Mouse (Mus musculus): ENCODE data around the gene Zmiz1. TPM values are rescaled to one million over a fixed set of nuclear protein-coding genes. Genes with fewer than 3 reads are reported as not detected.

Gene Zmiz1
- polyA plus RNA-seq, 1 experiment from 2014 or later = 57.5 TPM

DNA sequence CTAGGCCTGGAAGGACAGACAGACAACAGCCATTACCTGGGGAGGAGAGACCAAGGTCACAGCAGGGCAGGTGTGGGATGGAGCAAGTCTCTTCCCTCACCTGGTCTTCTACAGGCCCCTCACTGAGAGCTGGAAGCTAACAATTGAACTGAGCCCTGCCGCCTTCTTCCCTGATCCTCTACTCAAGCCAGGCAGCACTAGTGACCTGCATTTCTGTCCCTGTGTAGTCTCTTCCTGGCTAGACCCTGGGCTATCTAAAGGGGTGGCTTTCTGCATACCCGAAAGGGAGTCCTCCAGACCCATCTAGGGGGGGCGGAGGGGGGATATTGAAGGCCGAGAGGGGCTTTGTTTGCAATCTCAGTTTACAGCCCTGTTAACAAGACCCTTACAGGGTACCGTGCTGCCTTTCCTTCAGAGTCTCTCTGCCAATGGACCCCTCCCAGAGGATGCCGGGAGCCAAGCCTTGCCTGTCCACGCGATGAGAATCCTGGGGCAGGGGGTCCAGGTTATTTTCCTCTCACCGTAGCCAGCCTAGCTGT is 152.2 kb downstream of the Zmiz1 start:
- ATAC-seq (replicated peaks) = no peak
- Histone ChIP-seq H3K27me3 (no peaks in the 10 kb centered on the region), H3K4me3 (peak overlapping the region; percentile 26), H3K4me2 (replicated peaks) (peak overlapping the region; percentile 51), H3K9me3 (no peaks in the 10 kb centered on the region), H3K9ac (replicated peaks) (peak overlapping the region; percentile 42), H3K36me3 (no peaks in the 10 kb centered on the region), H3K27ac (replicated peaks) (peak overlapping the region; percentile 59), H3K4me1 (peaks cover 79% of the 10 kb centered on the region)
- 24% methylated on average over 9 of the region's 9 CpGs for WGBS

DNA sequence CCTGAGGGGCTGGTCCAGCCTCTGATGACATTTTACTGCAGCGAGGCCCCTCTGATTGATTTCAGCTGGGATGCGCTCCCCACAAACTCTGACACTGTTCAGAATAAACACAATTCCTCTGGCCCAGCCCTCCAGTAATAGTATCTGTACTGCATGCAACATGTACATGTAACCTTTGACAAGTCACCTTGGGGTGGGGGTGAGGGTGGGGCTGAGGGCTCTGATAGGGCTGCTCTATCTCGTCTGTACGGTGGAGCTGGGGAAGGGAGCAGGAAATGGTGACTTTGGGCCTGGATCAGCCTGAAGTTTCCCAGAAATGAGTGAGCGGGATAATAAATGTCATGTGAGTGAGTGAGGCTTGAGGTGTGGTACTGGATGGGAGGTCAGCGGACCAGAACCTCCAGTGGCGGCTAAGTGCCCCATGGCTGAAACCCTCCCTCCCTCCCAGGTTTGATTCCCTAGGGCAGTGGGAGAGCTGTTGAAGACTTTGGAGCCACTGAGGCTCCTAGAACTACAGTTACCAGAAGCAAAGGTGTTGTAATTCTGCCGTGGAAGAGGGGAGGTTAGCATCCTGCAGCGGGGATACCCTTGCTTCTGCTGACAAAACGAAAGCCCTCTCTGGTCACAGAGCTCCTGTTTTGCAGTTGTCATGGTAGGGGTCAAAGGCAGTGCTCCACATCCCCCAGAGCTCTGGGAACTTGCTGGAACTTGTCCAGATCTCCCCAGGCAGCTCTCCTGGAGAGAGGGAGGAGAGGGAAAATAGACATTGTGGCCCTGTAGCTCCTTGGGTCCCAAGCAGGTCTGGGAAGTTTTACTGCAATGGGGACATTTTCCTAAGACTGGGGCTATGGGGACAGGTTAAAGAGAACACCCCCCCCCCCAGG is 153.1 kb downstream of the Zmiz1 start:
- no peaks in the 10 kb centered on the region for H3K9me3 ChIP-seq
- peaks cover 79% of the 10 kb centered on the region for H3K4me1 ChIP-seq
- H3K27me3 ChIP-seq = no peaks in the 10 kb centered on the region
- ATAC-seq (replicated peaks) = no peak
- peak overlapping the region; percentile 59 for H3K27ac ChIP-seq (replicated peaks)
- 78% methylated on average over 10 of the region's 10 CpGs for WGBS
- peak overlapping the region; percentile 51; the same call in 1 of the 2 replicates for H3K4me2 ChIP-seq (replicated peaks)
- H3K4me3 ChIP-seq = peak overlapping the region; percentile 26
- H3K36me3 ChIP-seq = no peaks in the 10 kb centered on the region
- peak overlapping the region; percentile 42; the same call in 1 of the 2 replicates for H3K9ac ChIP-seq (replicated peaks)

DNA sequence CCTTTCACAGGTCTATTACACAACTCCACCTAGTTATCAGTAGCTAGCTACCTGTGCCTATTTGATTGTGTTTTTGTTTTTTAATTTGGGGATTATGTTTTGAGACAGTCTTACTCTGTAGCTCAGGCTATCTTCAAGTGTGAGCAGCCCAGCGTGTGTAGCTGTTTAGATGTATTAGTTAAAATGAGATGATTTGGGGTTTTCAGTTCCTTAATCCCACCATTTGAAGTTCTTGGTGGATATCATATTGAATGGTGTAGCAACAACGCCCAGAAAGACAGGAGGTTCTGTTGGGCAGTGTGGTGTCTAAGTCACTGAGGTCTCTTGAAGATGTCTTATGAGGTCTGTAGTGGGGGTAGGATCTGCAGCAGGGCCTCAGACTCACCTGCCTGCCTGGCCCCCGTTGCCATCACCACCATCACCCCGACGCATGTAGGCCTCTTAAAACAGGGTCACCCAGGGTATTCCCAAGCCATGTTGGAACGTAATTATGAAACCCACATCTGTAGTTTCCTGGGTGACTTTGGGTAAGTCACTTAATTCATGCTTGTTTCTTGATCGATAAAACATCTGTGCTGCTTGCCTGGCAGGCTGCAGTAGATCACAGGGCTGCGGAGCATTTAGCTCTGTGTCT is 155.1 kb downstream of the Zmiz1 start:
- H3K9me3 ChIP-seq = no peaks in the 10 kb centered on the region
- no peak overlapping the region for H3K4me2 ChIP-seq (replicated peaks)
- H3K4me1 ChIP-seq = peaks cover 78% of the 10 kb centered on the region
- no peaks in the 10 kb centered on the region for H3K27me3 ChIP-seq
- H3K4me3 ChIP-seq = no peak overlapping the region
- H3K9ac ChIP-seq (replicated peaks) = no peak overlapping the region
- H3K36me3 ChIP-seq = no peaks in the 10 kb centered on the region
- H3K27ac ChIP-seq (replicated peaks) = no peak overlapping the region
- no peak for ATAC-seq (replicated peaks)
- 88% methylated on average over 8 of the region's 8 CpGs for WGBS

DNA sequence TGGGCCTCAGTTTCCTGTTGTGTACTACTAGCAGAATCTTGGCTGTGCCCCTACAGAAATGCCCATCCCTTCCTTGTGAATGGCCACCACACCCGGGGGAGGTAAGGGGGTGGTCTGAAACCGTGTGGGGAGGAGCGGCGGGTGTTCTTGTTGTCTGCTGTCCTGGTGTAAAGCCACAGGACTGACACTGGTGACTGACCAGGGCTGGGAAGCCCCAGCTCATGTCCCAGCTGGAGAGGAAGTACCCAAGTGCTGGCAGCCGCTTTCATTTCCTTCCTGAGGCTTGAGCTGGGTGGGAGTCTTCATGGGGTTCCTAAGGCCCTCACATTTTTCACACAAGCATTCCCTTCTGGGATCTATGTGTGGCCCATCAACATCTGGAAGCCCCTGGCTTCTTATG is 155.7 kb downstream of the Zmiz1 start:
- Histone ChIP-seq H3K4me2 (replicated peaks) (no peak overlapping the region), H3K4me1 (peaks cover 79% of the 10 kb centered on the region), H3K9ac (replicated peaks) (no peak overlapping the region), H3K27ac (replicated peaks) (no peak overlapping the region), H3K27me3 (no peaks in the 10 kb centered on the region), H3K36me3 (no peaks in the 10 kb centered on the region), H3K9me3 (no peaks in the 10 kb centered on the region), H3K4me3 (no peak overlapping the region)
- WGBS = 75% methylated on average over 5 of the region's 5 CpGs
- no peak for ATAC-seq (replicated peaks)

DNA sequence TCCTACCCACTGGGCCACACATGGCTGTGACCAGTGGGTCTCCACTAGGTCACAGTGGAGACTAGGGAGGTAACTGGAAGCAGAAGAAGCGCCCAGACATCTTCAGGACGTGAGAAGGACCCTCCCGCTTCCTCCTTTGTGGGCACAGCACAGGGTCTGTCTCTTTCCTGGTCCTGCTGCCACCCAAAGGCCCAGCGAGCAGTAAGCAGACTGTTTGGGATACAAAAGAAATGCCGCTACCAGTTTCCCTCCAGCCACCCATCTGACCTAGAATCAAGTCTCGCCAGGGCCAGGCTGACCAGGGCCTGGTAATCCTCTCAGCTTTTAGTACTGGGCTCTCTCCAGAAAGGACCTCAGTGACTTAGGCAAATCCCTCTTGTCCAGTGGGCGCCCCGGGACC is 156.6 kb downstream of the Zmiz1 start:
- no peak for ATAC-seq (replicated peaks)
- Histone ChIP-seq H3K36me3 (no peaks in the 10 kb centered on the region), H3K4me3 (no peak overlapping the region), H3K9ac (replicated peaks) (no peak overlapping the region), H3K27me3 (no peaks in the 10 kb centered on the region), H3K4me2 (replicated peaks) (no peak overlapping the region), H3K4me1 (peaks cover 76% of the 10 kb centered on the region), H3K9me3 (no peaks in the 10 kb centered on the region), H3K27ac (replicated peaks) (no peak overlapping the region)
- 85% methylated on average over 8 of the region's 8 CpGs for WGBS

DNA sequence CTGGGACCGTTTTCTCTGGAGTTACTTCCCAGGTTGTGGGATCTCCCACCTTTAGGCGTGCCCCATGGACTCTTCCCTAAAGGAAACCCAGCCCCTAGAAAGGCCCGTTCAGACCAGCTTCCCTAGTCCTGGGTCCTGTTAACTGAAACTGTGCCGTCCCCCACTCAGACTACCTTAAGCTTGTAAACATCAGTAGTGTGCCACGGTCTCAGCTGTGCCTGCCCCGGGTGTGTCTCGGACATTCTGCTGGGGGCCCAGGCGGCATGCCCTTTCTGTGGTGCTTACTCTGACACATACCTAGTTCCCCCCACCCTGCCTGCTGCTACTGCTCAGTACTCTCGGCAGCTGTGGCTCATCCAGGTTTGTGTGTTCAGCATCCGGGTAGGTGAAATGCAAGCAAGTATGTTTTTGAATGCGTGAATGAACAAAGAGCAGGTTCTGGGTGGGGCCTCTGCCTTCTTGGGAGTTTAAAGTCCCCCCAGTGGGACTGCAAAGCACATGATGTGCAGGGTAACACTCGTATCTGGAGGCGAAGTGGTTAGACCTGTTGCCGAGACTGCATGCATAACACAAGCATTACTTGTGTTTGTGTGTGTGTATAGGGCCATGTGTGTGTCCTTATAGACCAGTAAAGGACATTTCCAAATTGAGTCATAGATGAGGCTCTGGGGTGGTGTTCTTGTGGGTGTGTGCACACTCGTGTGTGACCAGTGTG is 157.2 kb downstream of the Zmiz1 start:
- H3K4me3 ChIP-seq = no peak overlapping the region
- H3K27ac ChIP-seq (replicated peaks) = no peak overlapping the region
- no peaks in the 10 kb centered on the region for H3K36me3 ChIP-seq
- no peak overlapping the region for H3K9ac ChIP-seq (replicated peaks)
- H3K9me3 ChIP-seq = no peaks in the 10 kb centered on the region
- ATAC-seq (replicated peaks) = no peak
- H3K4me2 ChIP-seq (replicated peaks) = no peak overlapping the region
- H3K4me1 ChIP-seq = peaks cover 71% of the 10 kb centered on the region
- no peaks in the 10 kb centered on the region for H3K27me3 ChIP-seq
- 79% methylated on average over 15 of the region's 15 CpGs for WGBS

DNA sequence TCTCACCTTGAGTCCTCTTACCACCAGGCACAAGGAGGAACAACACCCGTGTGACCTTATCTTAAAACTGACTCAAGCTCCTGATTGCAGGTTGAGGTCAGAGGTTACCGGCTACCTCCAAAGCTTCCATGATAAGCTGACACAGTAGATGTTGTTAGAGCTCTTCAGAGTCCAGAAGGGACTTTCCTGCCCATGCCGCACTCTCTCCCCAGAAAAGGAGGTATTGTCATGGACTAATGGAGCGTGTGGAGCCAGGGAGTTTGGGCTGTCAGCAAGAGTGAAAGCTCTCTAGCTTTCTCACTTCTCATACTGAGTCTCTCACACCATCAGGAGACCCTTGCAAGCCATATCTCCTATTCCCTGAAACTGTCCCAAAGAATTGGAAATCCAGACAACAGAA is 158.3 kb downstream of the Zmiz1 start:
- H3K27ac ChIP-seq (replicated peaks) = no peak overlapping the region
- peaks cover 64% of the 10 kb centered on the region for H3K4me1 ChIP-seq

DNA sequence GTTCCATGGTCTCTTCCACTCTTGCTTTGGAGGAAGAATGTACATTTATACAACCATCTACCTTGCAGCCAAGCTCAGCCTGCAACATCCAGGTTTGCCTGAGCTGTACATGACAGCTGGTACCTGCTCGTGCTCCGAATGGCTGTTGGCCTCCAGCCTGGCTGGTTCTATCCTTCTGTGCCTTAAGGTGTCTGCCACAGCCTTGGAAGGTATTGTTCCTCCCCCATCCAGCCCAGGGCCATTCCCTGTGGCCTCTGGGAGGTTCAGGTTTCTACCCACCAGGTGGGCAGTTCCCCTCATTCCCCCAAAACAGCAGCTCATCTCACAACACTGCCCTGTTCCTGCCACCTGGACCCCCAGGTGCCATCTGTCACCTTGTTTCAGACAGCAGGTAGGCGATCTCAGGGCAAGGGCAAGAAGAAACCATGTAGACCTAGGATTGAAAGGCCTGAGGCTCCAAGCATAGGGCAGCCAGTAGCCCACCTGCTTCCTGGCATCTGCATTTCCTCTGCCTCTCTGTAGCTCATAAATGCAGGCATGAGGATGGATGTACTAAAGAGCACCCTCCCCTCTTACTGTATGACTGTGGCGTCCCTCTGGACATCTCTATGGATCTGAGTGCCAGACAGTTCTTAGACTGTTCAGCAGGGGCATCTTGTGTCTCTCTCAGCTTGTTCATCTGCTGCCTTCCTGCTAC is 160.2 kb downstream of the Zmiz1 start:
- H3K27me3 ChIP-seq = no peaks in the 10 kb centered on the region
- H3K9ac ChIP-seq (replicated peaks) = no peak overlapping the region
- H3K4me2 ChIP-seq (replicated peaks) = no peak overlapping the region
- no peak for ATAC-seq (replicated peaks)
- peaks cover 65% of the 10 kb centered on the region for H3K4me1 ChIP-seq
- 74% methylated on average over 4 of the region's 4 CpGs for WGBS
- no peaks in the 10 kb centered on the region; the same call in 1 of the 2 replicates for H3K36me3 ChIP-seq
- no peak overlapping the region for H3K4me3 ChIP-seq
- peak overlapping the region; percentile 44 for H3K27ac ChIP-seq (replicated peaks)
- H3K9me3 ChIP-seq = no peaks in the 10 kb centered on the region

More for the DNA sequence above, 158.3 kb downstream of the Zmiz1 start:
- Histone ChIP-seq H3K36me3 (no peaks in the 10 kb centered on the region), H3K9ac (replicated peaks) (no peak overlapping the region), H3K9me3 (no peaks in the 10 kb centered on the region), H3K4me2 (replicated peaks) (no peak overlapping the region), H3K4me3 (no peak overlapping the region), H3K27me3 (no peaks in the 10 kb centered on the region)
- ATAC-seq (replicated peaks) = no peak
- 37% methylated on average over 4 of the region's 4 CpGs for WGBS

DNA sequence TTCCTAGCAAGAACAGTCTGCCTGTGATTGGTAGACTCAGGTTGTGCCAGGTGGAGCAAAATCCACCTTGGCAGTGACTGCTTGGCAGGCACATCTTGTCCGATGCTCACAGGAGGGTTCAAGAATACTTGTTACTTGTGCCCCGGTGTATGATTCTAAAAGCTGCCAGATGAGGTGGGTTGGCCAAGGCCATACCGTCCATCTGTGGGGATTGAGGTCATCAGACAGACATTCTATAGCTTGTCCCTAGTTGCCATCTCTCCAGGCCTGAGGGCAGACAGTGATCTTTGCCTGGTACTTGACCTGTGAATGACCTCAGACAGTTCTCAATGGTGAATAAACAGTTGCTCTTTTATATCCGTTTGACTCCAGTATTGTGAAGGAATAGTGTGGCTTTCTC is 161.8 kb downstream of the Zmiz1 start:
- peaks cover 58% of the 10 kb centered on the region for H3K4me1 ChIP-seq
- H3K9me3 ChIP-seq = no peaks in the 10 kb centered on the region
- H3K27me3 ChIP-seq = no peaks in the 10 kb centered on the region
- H3K4me2 ChIP-seq (replicated peaks) = no peak overlapping the region
- no peak overlapping the region for H3K4me3 ChIP-seq
- peaks cover 11% of the 10 kb centered on the region; the same call in 1 of the 2 replicates for H3K36me3 ChIP-seq
- ATAC-seq (replicated peaks) = no peak
- WGBS = 71% methylated on average over 4 of the region's 4 CpGs
- no peak overlapping the region for H3K9ac ChIP-seq (replicated peaks)
- no peak overlapping the region for H3K27ac ChIP-seq (replicated peaks)

DNA sequence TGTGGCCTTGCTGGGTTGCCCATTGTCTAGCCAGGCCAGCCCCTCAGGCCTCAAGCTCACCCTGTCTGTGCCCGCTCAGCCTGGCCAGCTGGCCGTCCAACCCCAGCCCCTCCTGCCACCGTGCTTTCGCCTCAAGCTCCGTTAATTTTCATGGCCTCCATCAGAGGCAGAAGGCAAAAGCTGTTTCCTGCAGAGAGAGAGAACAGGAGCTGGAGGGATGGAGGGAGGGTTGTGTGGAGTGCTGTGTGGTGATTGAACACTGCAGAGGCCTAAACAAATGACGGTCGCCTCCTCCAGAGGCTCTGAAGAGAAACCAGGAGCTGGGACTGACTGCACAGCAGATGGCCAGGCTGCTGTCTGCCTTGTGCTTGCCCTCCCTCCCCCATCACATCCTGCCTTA is 164.7 kb downstream of the Zmiz1 start:
- no peak overlapping the region for H3K4me3 ChIP-seq
- peak; percentile 27 for ATAC-seq (replicated peaks)
- H3K4me1 ChIP-seq = peaks cover 56% of the 10 kb centered on the region
- no peaks in the 10 kb centered on the region for H3K27me3 ChIP-seq
- no peaks in the 10 kb centered on the region for H3K9me3 ChIP-seq
- WGBS = 40% methylated on average over 7 of the region's 7 CpGs
- H3K27ac ChIP-seq (replicated peaks) = peak overlapping the region; percentile 74
- peaks cover 14% of the 10 kb centered on the region; the same call in 1 of the 2 replicates for H3K36me3 ChIP-seq
- H3K9ac ChIP-seq (replicated peaks) = peak overlapping the region; percentile 14
- H3K4me2 ChIP-seq (replicated peaks) = no peak overlapping the region

DNA sequence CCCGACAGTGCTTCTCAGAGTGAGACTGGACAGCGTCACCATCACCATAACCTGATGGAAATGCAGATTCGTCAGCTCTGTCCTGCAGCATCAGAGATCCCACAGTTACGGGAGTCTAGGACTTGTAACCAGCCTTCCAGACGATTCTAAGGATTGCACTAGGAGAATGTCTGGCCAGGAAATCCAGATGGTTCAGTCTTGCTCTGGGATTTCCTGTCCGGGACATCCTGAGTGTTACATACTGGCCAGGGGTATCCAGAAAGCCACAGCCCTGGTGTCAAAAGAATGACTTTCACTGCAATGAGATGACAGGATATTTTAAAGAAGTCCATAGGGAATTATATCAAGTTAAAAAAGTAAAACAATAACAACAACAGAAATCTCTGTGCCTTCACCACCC is 165.7 kb downstream of the Zmiz1 start:
- no peak overlapping the region for H3K4me3 ChIP-seq
- H3K4me2 ChIP-seq (replicated peaks) = no peak overlapping the region
- no peaks in the 10 kb centered on the region for H3K27me3 ChIP-seq
- H3K9ac ChIP-seq (replicated peaks) = no peak overlapping the region
- H3K9me3 ChIP-seq = no peaks in the 10 kb centered on the region
- ATAC-seq (replicated peaks) = no peak
- peaks cover 14% of the 10 kb centered on the region; the same call in 1 of the 2 replicates for H3K36me3 ChIP-seq
- peaks cover 54% of the 10 kb centered on the region for H3K4me1 ChIP-seq
- 0 out of 2 replicates have a peak overlapping the region, but pooled peaks have one; percentile 74 for H3K27ac ChIP-seq (replicated peaks)
- whole genome bisulfite sequencing = 83% methylated on average over 6 of the region's 6 CpGs
